9 mouse cellular contexts compared by ENCODE assay signal in the genomic region with DNA sequence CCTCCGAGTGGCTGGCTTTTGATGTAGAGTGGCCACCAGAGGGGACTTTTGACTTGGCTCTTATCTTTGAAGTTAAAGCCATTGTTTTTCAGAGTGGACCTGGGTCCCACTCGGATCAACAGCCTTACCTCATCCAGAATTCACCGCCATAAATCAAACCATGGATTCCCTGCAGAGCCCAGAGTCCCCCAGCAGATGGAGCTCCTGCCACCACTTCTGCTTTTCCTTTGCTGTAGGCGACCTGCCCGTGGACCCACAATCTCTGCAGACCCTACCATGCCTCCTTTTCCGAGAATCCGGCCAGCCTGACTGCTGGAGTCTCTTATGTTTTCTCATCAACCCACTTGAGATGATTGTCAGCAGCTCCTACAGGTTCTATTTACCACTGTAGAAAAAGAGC. TPM values are rescaled to one million over a fixed set of nuclear protein-coding genes. Genes with fewer than 3 reads are reported as not detected.
DNase-seq lines count a peak whose midpoint lies in the region; ATAC-seq lines count a peak whose summit lies in the region.
"Had no signal": no experiment of that assay in that cellular context is flagged by ENCODE, and none has a peak within 500 bp of the region (broad histone marks: within the 10 kb centered on the region; RNA-seq: fewer than 3 reads in every experiment).

No protein-coding gene starts in this region.

- peaks cover 23% of the 10 kb centered on the region for H3K36me3 ChIP-seq in liver, embryonic 12.5 days
- H3K36me3 ChIP-seq in limb, embryonic 13.5 days = peaks cover 37% of the 10 kb centered on the region

- no peaks in the 10 kb centered on the region for H3K9me3 ChIP-seq in liver, embryonic 12.5 days (replicated peaks)
- no peaks in the 10 kb centered on the region for H3K9me3 ChIP-seq in limb, embryonic 13.5 days
- H3K9me3 ChIP-seq: neural tube, embryonic 12.5 days had no signal

- no peak overlapping the region for H3K4me2 ChIP-seq in liver, embryonic 12.5 days
- H3K4me2 ChIP-seq in limb, embryonic 13.5 days (replicated peaks) = no peak overlapping the region
- H3K4me2 ChIP-seq: neural tube, embryonic 12.5 days had no signal

- no peaks in the 10 kb centered on the region for H3K27me3 ChIP-seq in liver, embryonic 12.5 days (replicated peaks)
- H3K27me3 ChIP-seq in limb, embryonic 13.5 days = no peaks in the 10 kb centered on the region
- H3K27me3 ChIP-seq: neural tube, embryonic 12.5 days had no signal

- no peak overlapping the region for H3K4me3 ChIP-seq in liver, embryonic 12.5 days
- no peak overlapping the region for H3K4me3 ChIP-seq in limb, embryonic 13.5 days
- H3K4me3 ChIP-seq: neural tube, embryonic 12.5 days had no signal

- no peak overlapping the region for H3K9ac ChIP-seq in liver, embryonic 12.5 days
- H3K9ac ChIP-seq in limb, embryonic 13.5 days = no peak overlapping the region
- H3K9ac ChIP-seq: neural tube, embryonic 12.5 days had no signal

- DNase-seq in liver (peak; percentile 38), R1 (ENCODE audit: low read depth, low spot score) (peak; percentile 72)
- peak; percentile 83 for DNase-seq in cerebellum, postnatal 25 days
- DNase-seq in induced T-regulatory cell, adult 2 months (ENCODE audit: low read depth) = peak; percentile 65
- DNase-seq in right cerebral cortex, adult 18-20 months = peak; percentile 71

- no peak for ATAC-seq in liver, embryonic 12.5 days
- 0 out of 2 replicates have a peak, but pooled peaks have one; percentile 45 for ATAC-seq in limb, embryonic 13.5 days (ENCODE audit: low FRiP score, low read depth)
- no peak for ATAC-seq in activated CD4-positive, CD25-positive, alpha-beta regulatory T cell, adult 4 months

- no peak overlapping the region for H3K27ac ChIP-seq in liver, embryonic 12.5 days
- H3K27ac ChIP-seq in limb, embryonic 13.5 days = no peak overlapping the region
- H3K27ac ChIP-seq: neural tube, embryonic 12.5 days had no signal

- H3K4me1 ChIP-seq in liver, embryonic 12.5 days = peaks cover 23% of the 10 kb centered on the region
- H3K4me1 ChIP-seq in limb, embryonic 13.5 days = peaks cover 4% of the 10 kb centered on the region; the same call in 1 of the 2 replicates

- 21% methylated on average over 7 of the region's 7 CpGs for WGBS in liver, embryonic 12.5 days (ENCODE audit: insufficient replicate concordance)
- WGBS in limb, embryonic 13.5 days = 33% methylated on average over 7 of the region's 7 CpGs

RNA-seq across cellular contexts. Expression of a gene that starts 5.8 kb away (rescaled TPM):
- polyA plus RNA-seq in liver, embryonic 12.5 days (2016; fragmentation: Nextera tagmentation; extraction: Ambion mirVana) = 35.8 and 37.3 TPM in 2 replicates
- 61.0 and 65.1 TPM in 2 replicates for polyA plus RNA-seq in limb, embryonic 13.5 days (2015; fragmentation: Nextera tagmentation; extraction: Ambion mirVana)
- 10 to 100 TPM; 63.1 to 63.2 TPM for polyA plus RNA-seq in activated CD4-positive, CD25-positive, alpha-beta regulatory T cell, adult 4 months (2017; shearing (Covaris generic))
